Mouse (Mus musculus) c-Kit-negative CD71-positive TER-119-positive erythroid progenitor cells, embryonic 14.5 days (primary cell): Measurements from ENCODE around the gene Mrgbp.

ENCODE experiments used
- DNase-seq: peaks from one replicate; pipeline ENCODE4 v3.0.0-alpha.2; 2013; ENCODE audit warnings: low read depth, low spot score

Gene Mrgbp

GRCm38 (mm10) chr2:180589123-180589831 lies 8.2 kb downstream of the Mrgbp start, which contains the start of gene Ogfr:
Gene Ogfr, plus strand, starts transcription at chr2:180589245.
- DNase-seq = peak; percentile 60

DNA sequence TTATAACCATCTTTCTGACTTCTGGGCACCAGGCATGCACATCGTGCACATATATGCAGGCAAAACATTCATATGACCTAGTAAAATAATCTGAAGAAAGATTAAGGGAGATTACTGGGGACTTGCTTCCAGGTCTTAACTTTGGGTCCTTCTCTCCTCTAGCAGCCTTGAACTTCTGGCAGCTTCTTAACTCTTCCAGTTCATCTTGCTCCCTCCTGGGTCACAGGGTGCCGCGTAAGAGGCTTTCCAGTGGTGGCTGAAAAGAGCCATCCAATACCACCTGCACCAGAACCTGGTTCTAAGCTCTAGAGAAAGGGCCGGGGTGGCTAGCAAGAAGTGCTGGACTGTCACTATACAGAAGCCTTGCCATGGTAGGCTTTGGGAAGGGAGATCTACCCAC lies 16.4 kb downstream of the Mrgbp start, which contains the start of gene Col9a3:
Gene Col9a3 (plus strand): TSS at position 301 of the 400 bp plus-strand sequence.
- no peak for DNase-seq

GRCm38 (mm10) chr2:180598157-180598705 lies 17.1 kb downstream of the Mrgbp start:
- no peak for DNase-seq

GRCm38 (mm10) chr2:180600569-180601021 lies 19.5 kb downstream of the Mrgbp start:
- no peak for DNase-seq

GRCm38 (mm10) chr2:180604781-180605180 lies 23.7 kb downstream of the Mrgbp start:
- DNase-seq = no peak

DNA sequence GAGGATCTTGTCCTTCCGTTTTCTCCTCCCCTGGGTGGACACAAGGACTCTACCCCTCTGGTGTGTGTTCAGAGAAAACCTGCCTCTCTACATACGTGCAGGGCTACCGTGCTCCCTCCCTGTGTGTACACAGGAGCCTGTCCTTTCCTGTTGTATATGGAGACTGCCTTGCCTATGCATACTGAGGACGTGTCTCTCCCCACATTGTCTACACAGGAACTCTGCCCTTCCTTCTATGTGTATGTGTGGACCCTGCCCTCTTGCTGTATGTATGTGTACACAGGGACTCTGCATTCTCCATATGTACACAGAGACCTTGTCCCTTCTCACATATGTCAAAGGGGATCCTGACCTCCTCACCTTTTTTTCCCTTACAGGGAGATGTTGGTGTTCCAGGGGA lies 29.2 kb downstream of the Mrgbp start:
- no peak for DNase-seq

DNA sequence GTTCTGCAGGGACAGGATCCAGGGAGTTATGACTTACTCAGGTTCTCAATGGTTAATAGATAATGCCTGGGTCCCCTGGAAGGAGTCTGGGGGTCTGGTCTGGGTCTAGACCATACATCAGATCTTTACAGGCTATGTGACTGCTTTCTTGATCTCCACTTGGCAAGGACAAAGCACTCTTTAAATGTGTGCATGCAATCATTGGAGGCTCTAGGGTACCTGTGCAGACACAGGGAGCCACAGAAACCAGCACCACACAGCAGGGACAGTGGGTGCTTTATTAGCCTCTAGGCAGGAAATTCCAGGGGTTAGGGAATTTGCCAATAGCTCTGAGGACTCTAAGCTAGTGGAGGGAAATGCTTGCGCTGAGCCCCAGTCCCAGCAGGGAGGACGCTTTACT lies 30.8 kb downstream of the Mrgbp start:
- DNase-seq = no peak
